Mouse (Mus musculus): ENCODE results near the gene Limk2. TPM values are rescaled to one million over a fixed set of nuclear protein-coding genes. Genes with fewer than 3 reads are reported as not detected.

The Limk2 gene
- polyA plus RNA-seq, 1 experiment from 2014 or later = 92.6 TPM

DNA sequence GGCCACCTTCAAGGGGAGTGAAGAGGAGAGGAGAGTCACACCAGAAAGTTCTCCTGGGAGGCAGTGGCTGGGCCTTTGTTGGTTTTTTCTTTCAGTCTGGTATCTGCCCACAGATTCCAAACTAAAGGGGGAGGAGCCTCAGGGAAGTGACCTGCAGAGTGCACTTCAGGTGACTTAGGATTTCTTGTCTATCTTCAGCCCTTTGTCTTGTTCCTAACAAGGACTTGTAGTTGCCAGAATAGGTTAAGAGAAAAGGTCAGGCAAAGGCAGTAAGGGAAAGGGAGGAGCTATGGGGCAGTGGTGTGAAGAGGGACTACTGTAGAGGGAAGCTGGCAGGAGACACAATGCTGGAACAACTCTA lies 61.2 kb downstream of the Limk2 start:
- Histone ChIP-seq H3K27ac (ENCODE audit: low read length) (no peak overlapping the region), H3K9me3 (replicated peaks; ENCODE audit: control insufficient read depth, low read length) (no peaks in the 10 kb centered on the region), H3K9ac (ENCODE audit: low read length) (no peak overlapping the region), H3K27me3 (ENCODE audit: control insufficient read depth, insufficient read depth, low read length) (no peaks in the 10 kb centered on the region), H3K36me3 (ENCODE audit: control insufficient read depth, insufficient read depth, low read length) (peaks cover 26% of the 10 kb centered on the region), H3K4me2 (ENCODE audit: low read depth, low read length) (no peak overlapping the region), H3K4me1 (ENCODE audit: control insufficient read depth, insufficient read depth, low read length) (peaks cover 18% of the 10 kb centered on the region), H3K4me3 (replicated peaks; ENCODE audit: low read length) (no peak overlapping the region)
- ATAC-seq (ENCODE audit: insufficient read depth, low FRiP score) = no peak

GRCm38 (mm10) chr11:3347091-3347834 lies 61.7 kb downstream of the Limk2 start:
- Histone ChIP-seq H3K27ac (ENCODE audit: low read length) (0 out of 2 replicates have a peak overlapping the region, but pooled peaks have one; percentile 11), H3K4me1 (ENCODE audit: control insufficient read depth, insufficient read depth, low read length) (peaks cover 18% of the 10 kb centered on the region), H3K36me3 (ENCODE audit: control insufficient read depth, insufficient read depth, low read length) (peaks cover 23% of the 10 kb centered on the region), H3K9ac (ENCODE audit: low read length) (peak overlapping the region; percentile 46), H3K27me3 (ENCODE audit: control insufficient read depth, insufficient read depth, low read length) (no peaks in the 10 kb centered on the region), H3K9me3 (replicated peaks; ENCODE audit: control insufficient read depth, low read length) (no peaks in the 10 kb centered on the region), H3K4me2 (ENCODE audit: low read depth, low read length) (no peak overlapping the region), H3K4me3 (replicated peaks; ENCODE audit: low read length) (no peak overlapping the region)
- peak; percentile 76 for ATAC-seq (ENCODE audit: insufficient read depth, low FRiP score)
- WGBS = 64% methylated on average over 12 of the region's 12 CpGs

DNA sequence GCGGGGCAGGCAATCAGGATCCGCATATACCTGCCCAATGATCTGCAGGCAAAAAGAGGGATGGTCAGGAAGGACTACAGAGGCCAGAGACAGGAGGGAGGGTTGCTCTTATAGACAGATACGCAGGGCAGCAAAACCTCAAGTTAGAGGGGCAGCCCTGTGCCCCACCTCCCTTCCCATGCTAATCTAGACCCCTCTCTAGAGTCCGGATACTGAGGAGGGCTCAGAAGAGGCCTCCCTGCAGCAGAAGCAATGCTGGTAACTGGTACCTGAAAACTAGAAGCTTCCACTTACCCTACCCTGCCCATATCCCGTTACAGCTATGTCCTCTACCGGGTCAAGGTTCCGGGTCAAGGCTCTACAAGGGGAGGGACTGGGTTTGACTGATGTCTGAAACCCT lies 62.6 kb downstream of the Limk2 start:
- 94% methylated on average over 7 of the region's 7 CpGs for WGBS
- Histone ChIP-seq H3K4me1 (ENCODE audit: control insufficient read depth, insufficient read depth, low read length) (peaks cover 18% of the 10 kb centered on the region), H3K27ac (ENCODE audit: low read length) (no peak overlapping the region), H3K9me3 (replicated peaks; ENCODE audit: control insufficient read depth, low read length) (no peaks in the 10 kb centered on the region), H3K4me3 (replicated peaks; ENCODE audit: low read length) (no peak overlapping the region), H3K27me3 (ENCODE audit: control insufficient read depth, insufficient read depth, low read length) (no peaks in the 10 kb centered on the region), H3K4me2 (ENCODE audit: low read depth, low read length) (no peak overlapping the region), H3K9ac (ENCODE audit: low read length) (no peak overlapping the region), H3K36me3 (ENCODE audit: control insufficient read depth, insufficient read depth, low read length) (peaks cover 16% of the 10 kb centered on the region; the same call in 1 of the 2 replicates)
- no peak for ATAC-seq (ENCODE audit: insufficient read depth, low FRiP score)

GRCm38 (mm10) chr11:3344916-3345315 lies 64.1 kb downstream of the Limk2 start:
- Histone ChIP-seq H3K4me3 (replicated peaks; ENCODE audit: low read length) (no peak overlapping the region), H3K9me3 (replicated peaks; ENCODE audit: control insufficient read depth, low read length) (no peaks in the 10 kb centered on the region), H3K4me1 (ENCODE audit: control insufficient read depth, insufficient read depth, low read length) (peaks cover 18% of the 10 kb centered on the region), H3K27ac (ENCODE audit: low read length) (no peak overlapping the region), H3K4me2 (ENCODE audit: low read depth, low read length) (no peak overlapping the region), H3K9ac (ENCODE audit: low read length) (no peak overlapping the region), H3K36me3 (ENCODE audit: control insufficient read depth, insufficient read depth, low read length) (peaks cover 5% of the 10 kb centered on the region; the same call in 1 of the 2 replicates), H3K27me3 (ENCODE audit: control insufficient read depth, insufficient read depth, low read length) (no peaks in the 10 kb centered on the region)
- WGBS = 91% methylated on average over 3 of the region's 3 CpGs
- no peak for ATAC-seq (ENCODE audit: insufficient read depth, low FRiP score)

- no peak overlapping the region for H3K9ac ChIP-seq (ENCODE audit: low read length)
- ATAC-seq (ENCODE audit: insufficient read depth, low FRiP score) = no peak
- H3K4me3 ChIP-seq (replicated peaks; ENCODE audit: low read length) = no peak overlapping the region
- H3K4me1 ChIP-seq (ENCODE audit: control insufficient read depth, insufficient read depth, low read length) = peaks cover 11% of the 10 kb centered on the region
- no peak overlapping the region for H3K27ac ChIP-seq (ENCODE audit: low read length)
- 78% methylated on average over 5 of the region's 5 CpGs for WGBS
- H3K9me3 ChIP-seq (replicated peaks; ENCODE audit: control insufficient read depth, low read length) = no peaks in the 10 kb centered on the region
- 0 out of 2 replicates have a peak, but pooled peaks cover 5% of the 10 kb centered on the region for H3K36me3 ChIP-seq (ENCODE audit: control insufficient read depth, insufficient read depth, low read length)
- H3K27me3 ChIP-seq (ENCODE audit: control insufficient read depth, insufficient read depth, low read length) = no peaks in the 10 kb centered on the region
- H3K4me2 ChIP-seq (ENCODE audit: low read depth, low read length) = no peak overlapping the region
Observed at GRCm38 (mm10) chr11:3341476-3341875, 67.5 kb downstream of the Limk2 start.

DNA sequence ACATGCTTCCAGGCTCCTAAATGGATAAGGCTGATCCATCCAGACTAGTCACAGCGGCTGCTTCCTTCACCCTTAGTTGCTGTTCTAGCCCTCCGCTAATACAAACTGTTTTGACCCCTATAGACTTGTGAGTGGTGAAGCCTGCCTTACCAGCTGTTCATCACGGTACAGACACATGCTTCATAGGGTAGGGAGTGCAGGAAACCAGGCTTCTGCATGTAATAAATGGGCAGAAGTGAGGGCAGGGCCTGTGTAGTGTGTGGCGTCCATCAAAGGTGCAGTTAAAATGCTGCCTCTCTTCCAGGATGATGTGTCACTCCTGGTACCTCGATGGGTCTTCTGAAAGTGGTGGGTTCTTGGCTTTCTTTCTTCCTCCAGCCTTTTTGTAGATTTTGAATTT lies 71.0 kb downstream of the Limk2 start:
- no peaks in the 10 kb centered on the region for H3K36me3 ChIP-seq (ENCODE audit: control insufficient read depth, insufficient read depth, low read length)
- H3K27ac ChIP-seq (ENCODE audit: low read length) = peak overlapping the region; percentile 53
- ATAC-seq (ENCODE audit: insufficient read depth, low FRiP score) = no peak
- H3K4me1 ChIP-seq (ENCODE audit: control insufficient read depth, insufficient read depth, low read length) = peaks cover 30% of the 10 kb centered on the region
- H3K4me2 ChIP-seq (ENCODE audit: low read depth, low read length) = no peak overlapping the region
- no peak overlapping the region for H3K4me3 ChIP-seq (replicated peaks; ENCODE audit: low read length)
- 58% methylated on average over 5 of the region's 5 CpGs for WGBS
- H3K9ac ChIP-seq (ENCODE audit: low read length) = peak overlapping the region; percentile 56; the same call in 1 of the 2 replicates
- H3K9me3 ChIP-seq (replicated peaks; ENCODE audit: control insufficient read depth, low read length) = no peaks in the 10 kb centered on the region
- H3K27me3 ChIP-seq (ENCODE audit: control insufficient read depth, insufficient read depth, low read length) = no peaks in the 10 kb centered on the region

- H3K36me3 ChIP-seq (ENCODE audit: control insufficient read depth, insufficient read depth, low read length) = no peaks in the 10 kb centered on the region
- peak overlapping the region; percentile 53 for H3K27ac ChIP-seq (ENCODE audit: low read length)
- H3K9ac ChIP-seq (ENCODE audit: low read length) = peak overlapping the region; percentile 56
- no peak overlapping the region for H3K4me3 ChIP-seq (replicated peaks; ENCODE audit: low read length)
- peaks cover 35% of the 10 kb centered on the region for H3K4me1 ChIP-seq (ENCODE audit: control insufficient read depth, insufficient read depth, low read length)
- H3K9me3 ChIP-seq (replicated peaks; ENCODE audit: control insufficient read depth, low read length) = no peaks in the 10 kb centered on the region
- H3K27me3 ChIP-seq (ENCODE audit: control insufficient read depth, insufficient read depth, low read length) = no peaks in the 10 kb centered on the region
- WGBS = 16% methylated on average over 12 of the region's 12 CpGs
- no peak overlapping the region for H3K4me2 ChIP-seq (ENCODE audit: low read depth, low read length)
- peak; percentile 34 for ATAC-seq (ENCODE audit: insufficient read depth, low FRiP score)
Observed at GRCm38 (mm10) chr11:3337173-3337955, 71.6 kb downstream of the Limk2 start.

- H3K9ac ChIP-seq (ENCODE audit: low read length) = no peak overlapping the region
- no peaks in the 10 kb centered on the region for H3K27me3 ChIP-seq (ENCODE audit: control insufficient read depth, insufficient read depth, low read length)
- no peak overlapping the region for H3K4me3 ChIP-seq (replicated peaks; ENCODE audit: low read length)
- no peak for ATAC-seq (ENCODE audit: insufficient read depth, low FRiP score)
- H3K4me2 ChIP-seq (ENCODE audit: low read depth, low read length) = no peak overlapping the region
- H3K9me3 ChIP-seq (replicated peaks; ENCODE audit: control insufficient read depth, low read length) = no peaks in the 10 kb centered on the region
- peaks cover 36% of the 10 kb centered on the region for H3K4me1 ChIP-seq (ENCODE audit: control insufficient read depth, insufficient read depth, low read length)
- H3K36me3 ChIP-seq (ENCODE audit: control insufficient read depth, insufficient read depth, low read length) = no peaks in the 10 kb centered on the region
- WGBS = 75% methylated on average over 3 of the region's 3 CpGs
- H3K27ac ChIP-seq (ENCODE audit: low read length) = no peak overlapping the region
Observed at GRCm38 (mm10) chr11:3336602-3337001, 72.4 kb downstream of the Limk2 start.

DNA sequence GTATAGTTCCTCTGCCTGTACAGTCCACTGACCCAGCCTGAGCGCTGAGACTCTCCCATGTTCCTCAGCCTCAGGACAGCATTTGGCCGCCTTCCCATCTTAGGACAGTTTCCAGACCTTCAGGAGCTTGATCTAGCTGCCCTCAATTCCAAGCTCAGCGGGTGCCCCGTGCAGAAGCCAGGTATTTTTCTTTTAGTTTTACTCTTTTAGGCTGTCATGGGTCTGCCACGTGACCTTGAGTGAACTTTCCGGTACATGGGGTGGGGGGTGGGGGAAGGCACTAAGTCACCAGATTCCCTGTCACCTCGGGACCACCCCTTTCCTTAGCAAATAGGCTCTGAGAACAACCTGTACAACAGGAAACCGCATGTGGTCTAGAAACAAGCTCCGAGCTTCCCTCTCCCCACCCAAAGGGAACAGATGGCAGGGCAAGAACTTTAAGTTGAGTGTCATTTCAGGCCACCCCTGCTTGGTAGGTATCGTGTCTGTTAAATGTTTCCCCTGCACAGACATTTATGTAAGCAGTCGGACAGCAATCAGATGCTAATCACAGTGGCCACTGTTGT lies 73.3 kb downstream of the Limk2 start:
- Histone ChIP-seq H3K27me3 (ENCODE audit: control insufficient read depth, insufficient read depth, low read length) (no peaks in the 10 kb centered on the region), H3K4me1 (ENCODE audit: control insufficient read depth, insufficient read depth, low read length) (peaks cover 40% of the 10 kb centered on the region), H3K27ac (ENCODE audit: low read length) (peak overlapping the region; percentile 53), H3K9me3 (replicated peaks; ENCODE audit: control insufficient read depth, low read length) (no peaks in the 10 kb centered on the region), H3K9ac (ENCODE audit: low read length) (peak overlapping the region; percentile 36; the same call in 1 of the 2 replicates), H3K36me3 (ENCODE audit: control insufficient read depth, insufficient read depth, low read length) (no peaks in the 10 kb centered on the region), H3K4me2 (ENCODE audit: low read depth, low read length) (peak overlapping the region; percentile 27), H3K4me3 (replicated peaks; ENCODE audit: low read length) (no peak overlapping the region)
- WGBS = 24% methylated on average over 11 of the region's 11 CpGs
- ATAC-seq (ENCODE audit: insufficient read depth, low FRiP score) = no peak

Data from stomach, embryonic 16.5 days (tissue).